Mouse (Mus musculus) olfactory bulb, adult 2 months (tissue): ENCODE measurements around the gene Lmod1.

ENCODE experiments used
- CTCF ChIP-seq: fragments of 200-500 bp; IDR thresholded peaks from 2 replicates; pipeline ENCODE4 v1.5.1; 2012; ENCODE audit warnings: low read depth, mild to moderate bottlenecking, low read length, moderate library complexity; ENCODE audit not compliant: insufficient read depth
- POLR2A ChIP-seq: fragments of 200-500 bp; IDR thresholded peaks from 2 replicates; pipeline ENCODE4 v1.6.1; 2012; ENCODE audit warnings: mild to moderate bottlenecking, low read depth, low read length, moderate library complexity; ENCODE audit not compliant: insufficient read depth

DNA sequence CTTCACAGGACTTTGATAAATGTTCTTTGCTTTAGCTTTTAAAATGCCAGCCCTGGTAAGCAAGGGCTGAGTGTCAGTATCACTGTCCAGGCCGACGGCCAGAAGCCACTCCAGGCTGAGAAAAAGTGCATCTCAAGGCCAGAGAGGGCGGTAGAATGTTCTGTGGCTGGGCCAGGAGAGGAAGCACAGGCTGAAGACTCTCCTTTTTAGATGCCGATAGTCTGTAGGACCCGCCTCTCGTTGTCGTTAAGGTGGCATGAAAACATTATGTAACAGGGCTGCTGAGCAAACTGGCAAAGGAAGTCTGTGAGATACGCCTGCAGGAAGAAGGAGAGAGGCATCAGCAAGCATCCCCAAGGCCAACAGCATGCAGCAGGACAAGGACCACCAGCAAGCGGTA lies 60.6 kb downstream of the Lmod1 start:
- no peak for TF ChIP-seq POLR2A
- no peak for TF ChIP-seq CTCF
